Mouse (Mus musculus) small intestine, adult 2 months (tissue): ENCODE data around the gene Txndc11.

Source experiments
- CTCF ChIP-seq: fragments of 200-500 bp; IDR thresholded peaks from 2 replicates; pipeline ENCODE4 v1.5.1; 2012; ENCODE audit warnings: low read depth, mild to moderate bottlenecking, control low read depth, inconsistent platforms, low read length, moderate library complexity, mixed read lengths; ENCODE audit not compliant: insufficient replicate concordance, insufficient read length; ENCODE audit errors: extremely low read depth
- POLR2A ChIP-seq: fragments of 200-500 bp; IDR thresholded peaks from 2 replicates; pipeline ENCODE4 v1.6.1; 2012; ENCODE audit warnings: low read depth, mild to moderate bottlenecking, control low read depth, inconsistent platforms, low read length, moderate library complexity

- TF ChIP-seq POLR2A (peak; percentile 9; the same call in 1 of the 2 replicates), CTCF (no peak)
These were observed 41.2 kb upstream of the Txndc11 start for GRCm38 (mm10) chr16:11175489-11176207.
